Mouse (Mus musculus) cerebellum, postnatal 25 days (tissue): ENCODE data around the gene Vmac.

Experiments used
- DNase-seq, 2 experiments: peaks; one replicate each; pipeline ENCODE4 v3.0.0; 2021; ENCODE audit warnings: mixed read lengths in 2 of 2

The Vmac gene

GRCm38 (mm10) chr17:56738221-56738620, 20.4 kb upstream of the Vmac start:
- DNase-seq: no peak

GRCm38 (mm10) chr17:56736534-56736933, 18.7 kb upstream of the Vmac start:
- no peak for DNase-seq

GRCm38 (mm10) chr17:56729656-56730055, 11.8 kb upstream of the Vmac start:
- DNase-seq: no peak

- DNase-seq: peak; percentile 74 to 84
Observed at GRCm38 (mm10) chr17:56729151-56729550, 11.3 kb upstream of the Vmac start.

GRCm38 (mm10) chr17:56728117-56728516, 10.3 kb upstream of the Vmac start:
- DNase-seq: no peak

GRCm38 (mm10) chr17:56727659-56728058, 9.8 kb upstream of the Vmac start:
- DNase-seq: peak in 1 of 2 experiments; percentile 23

GRCm38 (mm10) chr17:56727029-56727649, 9.3 kb upstream of the Vmac start:
- DNase-seq: no peak

GRCm38 (mm10) chr17:56723419-56724161, 5.8 kb upstream of the Vmac start:
- peak in 1 of 2 experiments; percentile 7 for DNase-seq

GRCm38 (mm10) chr17:56722441-56722840, 4.6 kb upstream of the Vmac start:
- DNase-seq: peak in 1 of 2 experiments; percentile 3

GRCm38 (mm10) chr17:56716655-56717362, 1.0 kb downstream of the Vmac start:
- DNase-seq: peak; percentile 93 to 95

- DNase-seq: no peak
Observed at GRCm38 (mm10) chr17:56715914-56716654, 1.7 kb downstream of the Vmac start.

- no peak for DNase-seq
Observed at GRCm38 (mm10) chr17:56715360-56715759, 2.5 kb downstream of the Vmac start.

- no peak for DNase-seq
Observed at GRCm38 (mm10) chr17:56709708-56710107, 8.1 kb downstream of the Vmac start.

GRCm38 (mm10) chr17:56708692-56709091, 9.1 kb downstream of the Vmac start:
- peak in 1 of 2 experiments; percentile 43 for DNase-seq

- no peak for DNase-seq
Observed at GRCm38 (mm10) chr17:56706515-56706914, 11.3 kb downstream of the Vmac start.

- DNase-seq: no peak
Observed at GRCm38 (mm10) chr17:56703038-56703437, 14.8 kb downstream of the Vmac start.

- DNase-seq: no peak
Observed at GRCm38 (mm10) chr17:56700451-56700850, 17.4 kb downstream of the Vmac start.

GRCm38 (mm10) chr17:56693851-56694310, 23.9 kb downstream of the Vmac start:
- DNase-seq: peak; percentile 89 to 93

GRCm38 (mm10) chr17:56693395-56693794, 24.4 kb downstream of the Vmac start:
- no peak for DNase-seq

- DNase-seq: no peak
Observed at GRCm38 (mm10) chr17:56688689-56689088, 29.1 kb downstream of the Vmac start.

- no peak for DNase-seq
Observed at GRCm38 (mm10) chr17:56688045-56688444, 29.8 kb downstream of the Vmac start.

- no peak for DNase-seq
Observed at GRCm38 (mm10) chr17:56686801-56687200, 31.0 kb downstream of the Vmac start.

- DNase-seq: no peak
Observed at GRCm38 (mm10) chr17:56684649-56685048, 33.2 kb downstream of the Vmac start.
